Mouse (Mus musculus) limb, embryonic 10.5 days (tissue): ENCODE measurements around the gene Erp27. TPM values are rescaled to one million over a fixed set of nuclear protein-coding genes. Genes with fewer than 3 reads are reported as not detected.
"Not testable (repeated sequence)": the region's sequence is repeated elsewhere in the genome, so short reads cannot be mapped to it uniquely, and the experiment has no call there.

Experiments
- DNase-seq: peaks from one replicate; pipeline ENCODE4 v3.0.0-alpha.2; 2017; ENCODE audit warnings: low spot score
- H3K27ac ChIP-seq: fragments of 300-500 bp; sonication (generic); 2 replicates; pipeline ENCODE4 v1.5.1; 2016; ENCODE audit warnings: mild to moderate bottlenecking
- H3K27me3 ChIP-seq: fragments of 300-500 bp; sonication (generic); 2 replicates; pipeline ENCODE4 v1.6.1; 2016; ENCODE audit warnings: low read depth, mild to moderate bottlenecking; ENCODE audit not compliant: poor library complexity, severe bottlenecking
- H3K36me3 ChIP-seq: fragments of 300-500 bp; sonication (generic); 2 replicates; pipeline ENCODE4 v1.6.1; 2016; ENCODE audit warnings: mild to moderate bottlenecking, moderate library complexity
- H3K4me1 ChIP-seq: fragments of 300-500 bp; sonication (generic); 2 replicates; pipeline ENCODE4 v1.6.1; 2016
- H3K4me3 ChIP-seq: fragments of 300-500 bp; sonication (generic); 2 replicates; pipeline ENCODE4 v1.5.1; 2016; ENCODE audit warnings: mild to moderate bottlenecking, moderate library complexity
- H3K9me3 ChIP-seq: fragments of 300-500 bp; sonication (generic); replicated peaks from 2 replicates; pipeline ENCODE4 v1.6.1; 2016; ENCODE audit warnings: mild to moderate bottlenecking
- WGBS: fragments of 180-500 bp; shearing (Covaris S2); methylation state at CpG from one replicate; pipeline ENCODE4 v1.1.7; 2016; 5-methylcytosine and 5-hydroxymethylcytosine counted together
- polyA plus RNA-seq: library from polyadenylated mRNA; unstranded; fragments of >200 nt; fragmentation: Nextera tagmentation; extraction: Ambion mirVana; gene quantifications from 2 replicates; pipeline ENCODE4 v1.2.1, GENCODE M21; 2016

Gene Erp27
- polyA plus RNA-seq: 0.15 TPM in 1 of 2 replicates, not detected in the other

DNA sequence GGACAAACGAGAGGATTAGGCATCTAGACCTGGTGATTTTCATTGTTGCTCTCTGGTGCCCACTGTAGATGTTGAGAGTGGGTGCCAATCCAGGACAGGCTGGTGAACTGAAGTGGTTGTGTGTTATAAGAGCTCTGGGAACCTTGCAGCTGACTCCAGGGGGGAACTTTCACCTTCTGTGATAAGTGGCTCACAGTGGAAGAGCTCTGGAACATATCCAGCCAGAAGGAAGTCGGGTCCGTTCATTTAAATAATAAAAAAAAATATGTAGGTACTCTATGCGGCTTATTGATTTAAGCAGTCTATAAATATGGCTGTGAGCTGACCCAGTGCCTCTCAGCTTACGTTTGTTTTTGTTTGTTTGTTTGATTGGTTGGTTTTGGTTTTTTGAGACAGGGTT lies at the start of gene Erp27:
Erp27 (minus strand) TSS at position 101 of the 400 bp plus-strand sequence.
- H3K27me3 ChIP-seq: no peaks in the 10 kb centered on the region
- H3K4me1 ChIP-seq: peaks cover 19% of the 10 kb centered on the region
- no peaks in the 10 kb centered on the region for H3K36me3 ChIP-seq
- no peak for DNase-seq
- 0 out of 2 replicates have a peak within 1 kb of the TSS, but pooled peaks have one; percentile 46 for H3K27ac ChIP-seq
- no peaks in the 10 kb centered on the region for H3K9me3 ChIP-seq
- H3K4me3 ChIP-seq: no peak within 1 kb of the TSS
- 91% methylated on average over 5 of the region's 5 CpGs for WGBS

DNA sequence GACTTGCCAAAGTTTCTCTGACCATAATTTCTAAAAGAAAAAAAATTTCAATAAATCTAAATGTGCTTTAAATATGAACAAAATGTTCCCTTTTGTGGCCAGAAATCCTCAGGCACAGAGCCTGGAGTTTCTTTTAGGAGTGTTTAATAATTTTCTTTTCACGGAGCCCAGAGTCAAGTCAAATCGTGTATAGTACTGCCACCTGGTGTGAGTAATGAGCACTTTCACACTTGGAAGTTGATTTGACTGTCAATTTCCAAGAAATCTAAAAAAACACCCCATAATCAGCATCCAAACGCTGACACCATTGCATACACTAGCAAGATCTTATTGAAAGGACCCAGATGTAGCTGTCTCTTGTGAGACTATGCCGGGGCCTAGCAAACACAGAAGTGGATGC lies 46.9 kb upstream of the Erp27 start:
- not testable (repeated sequence) for H3K4me1 ChIP-seq, DNase-seq, H3K9me3 ChIP-seq, H3K27me3 ChIP-seq, H3K4me3 ChIP-seq, H3K27ac ChIP-seq, H3K36me3 ChIP-seq
- 59% methylated on average over 4 of the region's 4 CpGs for WGBS

DNA sequence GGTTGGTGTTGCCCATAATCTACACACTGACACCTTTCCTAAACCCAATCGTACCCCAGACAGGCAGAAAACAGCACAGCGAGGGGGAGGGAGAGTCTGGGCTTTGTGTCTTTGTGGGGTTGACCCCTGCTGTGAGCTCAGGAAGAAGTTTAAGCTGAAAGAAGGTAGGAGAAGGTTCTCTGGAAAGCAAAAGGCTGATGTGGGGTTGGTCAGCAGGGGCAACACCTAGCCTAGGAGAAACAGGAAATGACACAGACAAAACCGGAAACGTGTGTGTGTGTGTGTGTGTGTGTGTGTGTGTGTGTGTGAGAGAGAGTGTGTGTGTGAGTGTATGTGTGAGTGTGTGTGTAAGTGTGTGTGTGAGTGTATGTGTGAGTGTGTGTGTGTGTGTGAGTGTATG lies 45.5 kb upstream of the Erp27 start:
- DNase-seq: no peak
- no peaks in the 10 kb centered on the region for H3K9me3 ChIP-seq
- 77% methylated on average over 4 of the region's 4 CpGs for WGBS
- no peaks in the 10 kb centered on the region for H3K36me3 ChIP-seq
- no peaks in the 10 kb centered on the region for H3K27me3 ChIP-seq
- peaks cover 5% of the 10 kb centered on the region for H3K4me1 ChIP-seq
- H3K27ac ChIP-seq: peak overlapping the region; percentile 50; the same call in 1 of the 2 replicates
- no peak overlapping the region for H3K4me3 ChIP-seq

DNA sequence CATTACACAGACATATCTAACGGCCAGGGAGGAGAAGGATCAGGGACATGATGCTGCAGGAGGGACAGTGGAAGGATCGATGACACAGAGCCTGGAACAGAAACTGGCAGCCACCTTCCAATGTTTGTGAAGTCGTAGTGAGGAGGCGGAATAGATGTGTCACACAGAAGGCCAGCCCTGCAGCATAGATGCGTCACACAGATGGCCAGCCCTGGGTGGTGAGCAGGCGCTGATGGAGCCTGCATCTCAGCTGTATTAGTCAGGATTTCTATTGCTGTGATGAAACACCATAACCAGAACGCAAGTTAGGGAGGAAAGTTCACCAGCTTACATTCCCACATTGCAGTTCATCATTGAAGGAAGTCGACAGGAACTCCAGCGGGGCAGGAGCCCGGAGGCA lies 43.9 kb upstream of the Erp27 start:
- DNase-seq: no peak
- Histone ChIP-seq H3K27ac (no peak overlapping the region), H3K36me3 (no peaks in the 10 kb centered on the region), H3K9me3 (no peaks in the 10 kb centered on the region), H3K4me3 (no peak overlapping the region), H3K27me3 (no peaks in the 10 kb centered on the region), H3K4me1 (peaks cover 5% of the 10 kb centered on the region)
- WGBS: 83% methylated on average over 10 of the region's 10 CpGs

DNA sequence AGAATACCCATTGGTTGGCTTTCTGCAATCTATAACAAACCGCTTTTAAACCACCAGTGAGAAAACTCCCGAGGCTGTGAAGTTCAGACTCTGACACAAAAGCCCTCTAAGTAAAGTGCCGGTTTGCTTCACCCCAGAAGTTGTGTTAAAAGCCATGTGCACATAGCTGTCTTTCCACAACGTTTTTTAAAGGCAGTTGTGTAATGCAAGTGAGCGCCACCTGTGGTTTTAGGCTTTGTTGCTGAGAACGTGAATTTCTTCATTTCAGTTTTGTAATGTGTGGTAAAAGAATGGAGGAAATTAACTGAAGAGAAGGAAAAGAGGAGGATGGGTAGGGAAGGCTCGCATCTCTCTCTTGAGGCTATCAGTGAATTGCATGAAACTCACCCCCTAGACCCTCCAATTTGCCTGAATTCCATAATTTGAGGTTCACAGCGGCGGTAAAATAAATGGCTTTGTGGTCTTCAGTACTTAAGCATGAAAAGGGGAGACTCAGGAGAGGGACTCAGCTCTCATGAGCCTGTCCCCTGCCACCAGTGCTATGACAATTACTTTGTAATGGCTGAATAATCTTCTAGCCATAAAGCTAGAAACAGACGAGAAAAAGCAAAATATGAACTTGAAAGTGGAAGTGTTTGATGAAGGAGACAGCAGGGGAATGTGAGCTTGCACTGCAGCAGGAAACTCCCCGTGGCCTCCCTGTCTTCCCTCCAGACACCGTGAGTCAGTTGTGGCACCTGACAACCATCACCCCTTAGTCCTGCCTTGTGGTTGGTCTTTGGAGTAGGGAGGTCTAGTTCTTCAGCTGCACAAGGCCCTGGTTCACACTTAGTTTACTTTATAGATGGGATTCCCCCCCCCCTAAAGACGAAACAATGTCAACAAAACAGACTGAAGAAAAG lies 42.9 kb upstream of the Erp27 start:
- H3K9me3 ChIP-seq: no peaks in the 10 kb centered on the region
- H3K4me1 ChIP-seq: peaks cover 5% of the 10 kb centered on the region
- no peaks in the 10 kb centered on the region for H3K27me3 ChIP-seq
- WGBS: 79% methylated on average over 13 of the region's 13 CpGs
- H3K4me3 ChIP-seq: no peak overlapping the region
- no peak for DNase-seq
- H3K36me3 ChIP-seq: no peaks in the 10 kb centered on the region
- H3K27ac ChIP-seq: no peak overlapping the region

DNA sequence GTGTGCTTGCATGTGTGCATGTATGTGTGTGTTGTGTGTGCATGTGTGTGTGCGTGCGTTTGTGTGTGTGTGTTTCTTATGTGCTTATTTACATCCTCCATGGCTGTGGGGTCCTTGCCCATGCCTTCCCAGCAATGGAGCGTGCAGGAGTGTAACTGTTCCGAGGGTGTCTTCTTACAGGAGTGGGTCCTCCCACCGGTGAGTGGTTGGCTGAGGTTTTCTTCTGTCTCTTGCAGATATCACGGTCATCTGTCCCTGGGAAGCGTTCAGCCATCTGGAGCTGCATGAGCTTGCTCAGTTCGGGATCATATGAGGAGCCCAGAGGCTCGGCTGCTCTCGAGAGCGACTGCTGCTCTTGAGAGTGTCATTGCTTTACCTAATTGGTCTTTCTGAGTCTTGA lies 41.0 kb upstream of the Erp27 start:
- Histone ChIP-seq H3K27me3 (no peaks in the 10 kb centered on the region), H3K4me3 (no peak overlapping the region), H3K4me1 (peaks cover 5% of the 10 kb centered on the region), H3K36me3 (no peaks in the 10 kb centered on the region), H3K27ac (no peak overlapping the region), H3K9me3 (no peaks in the 10 kb centered on the region)
- DNase-seq: no peak
- 82% methylated on average over 11 of the region's 11 CpGs for WGBS

DNA sequence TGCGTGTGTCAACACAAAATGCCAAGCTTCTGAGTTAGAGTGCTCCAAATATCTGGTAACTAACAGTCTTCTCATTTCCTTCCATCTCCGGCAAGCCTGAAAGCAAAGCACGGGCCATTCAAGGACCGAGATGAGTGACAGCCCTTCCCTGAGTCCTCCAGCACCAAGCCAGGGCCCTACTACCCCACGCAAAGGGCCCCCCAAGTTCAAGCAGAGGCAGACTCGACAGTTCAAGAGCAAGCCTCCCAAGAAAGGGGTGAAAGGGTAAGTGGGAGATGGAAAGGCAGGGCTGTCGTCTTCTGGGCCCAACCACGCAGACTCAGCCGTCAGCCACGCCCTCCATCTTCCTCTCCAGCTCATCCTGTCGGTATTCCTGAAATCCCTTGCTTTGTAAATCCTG lies 37.2 kb upstream of the Erp27 start:
- H3K27ac ChIP-seq: no peak overlapping the region
- 66% methylated on average over 11 of the region's 11 CpGs for WGBS
- no peak overlapping the region for H3K4me3 ChIP-seq
- H3K27me3 ChIP-seq: no peaks in the 10 kb centered on the region
- no peak for DNase-seq
- H3K4me1 ChIP-seq: peaks cover 4% of the 10 kb centered on the region; the same call in 1 of the 2 replicates
- no peaks in the 10 kb centered on the region for H3K36me3 ChIP-seq
- no peaks in the 10 kb centered on the region for H3K9me3 ChIP-seq

DNA sequence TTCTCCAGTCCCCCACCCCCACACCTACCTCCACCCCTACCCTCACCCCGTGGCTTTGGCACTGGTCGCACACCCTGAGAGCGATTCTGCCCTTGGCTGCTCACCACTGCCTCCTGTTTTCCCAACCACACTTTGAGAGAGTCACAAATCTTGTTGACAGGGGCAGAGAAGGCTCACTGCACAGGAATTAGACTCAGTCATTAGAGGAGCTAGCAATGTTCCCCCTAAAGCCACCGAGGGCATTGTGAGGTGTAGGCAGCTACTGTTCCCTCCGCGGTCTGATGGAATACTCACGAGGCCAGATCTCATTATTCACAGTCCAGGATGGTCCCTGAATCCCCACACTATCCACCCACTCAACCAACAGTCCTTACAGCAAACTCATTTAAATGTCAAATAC lies 35.1 kb upstream of the Erp27 start:
- no peaks in the 10 kb centered on the region for H3K9me3 ChIP-seq
- H3K27me3 ChIP-seq: no peaks in the 10 kb centered on the region
- WGBS: 63% methylated on average over 7 of the region's 7 CpGs
- no peak overlapping the region for H3K4me3 ChIP-seq
- peaks cover 4% of the 10 kb centered on the region; the same call in 1 of the 2 replicates for H3K4me1 ChIP-seq
- no peaks in the 10 kb centered on the region for H3K36me3 ChIP-seq
- H3K27ac ChIP-seq: no peak overlapping the region
- no peak for DNase-seq

DNA sequence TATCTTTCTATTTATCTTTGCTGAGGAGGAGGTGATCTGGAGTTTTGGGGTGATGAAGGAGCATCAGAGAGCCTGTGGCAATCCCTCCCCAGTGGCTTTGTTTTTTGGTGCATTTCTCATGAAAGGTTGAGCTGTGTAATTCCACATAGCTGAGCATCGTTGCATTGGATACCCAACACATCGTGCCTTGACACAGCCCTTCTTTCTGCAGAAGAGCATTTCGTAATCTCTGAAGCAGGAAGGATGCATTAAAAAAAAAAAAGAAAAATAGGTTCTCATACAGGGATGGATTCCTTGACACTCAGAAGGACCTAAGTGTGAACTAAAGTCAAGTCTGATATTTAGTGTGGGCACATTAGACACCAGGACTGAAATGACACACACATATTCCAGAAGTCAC lies 33.3 kb upstream of the Erp27 start:
- H3K4me3 ChIP-seq: no peak overlapping the region
- no peak for DNase-seq
- peaks cover 4% of the 10 kb centered on the region; the same call in 1 of the 2 replicates for H3K4me1 ChIP-seq
- no peaks in the 10 kb centered on the region for H3K27me3 ChIP-seq
- H3K36me3 ChIP-seq: no peaks in the 10 kb centered on the region
- WGBS: 94% methylated on average over 3 of the region's 3 CpGs
- no peak overlapping the region for H3K27ac ChIP-seq
- H3K9me3 ChIP-seq: no peaks in the 10 kb centered on the region

DNA sequence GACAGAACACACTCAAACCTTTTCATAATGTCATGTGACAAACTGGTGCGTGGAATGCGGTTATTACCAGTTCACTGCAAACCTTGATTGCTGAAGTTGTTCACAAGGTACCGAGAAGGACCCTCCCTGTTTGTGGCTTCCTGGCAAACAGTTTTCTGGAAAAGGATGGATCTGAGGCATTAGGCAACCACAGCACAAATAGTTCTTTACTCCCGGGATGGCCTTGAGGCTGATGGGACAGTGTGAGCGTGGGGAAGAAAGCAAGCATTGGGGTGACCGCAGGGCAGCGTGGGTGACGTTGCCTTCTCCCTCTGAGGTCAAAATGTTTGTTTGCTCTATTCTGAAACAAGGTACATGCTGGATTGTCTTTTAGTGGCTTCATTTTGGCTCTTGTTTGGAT lies 32.7 kb upstream of the Erp27 start:
- H3K4me1 ChIP-seq: peaks cover 4% of the 10 kb centered on the region; the same call in 1 of the 2 replicates
- 89% methylated on average over 8 of the region's 8 CpGs for WGBS
- H3K27me3 ChIP-seq: no peaks in the 10 kb centered on the region
- H3K9me3 ChIP-seq: no peaks in the 10 kb centered on the region
- no peak for DNase-seq
- no peak overlapping the region for H3K4me3 ChIP-seq
- H3K36me3 ChIP-seq: no peaks in the 10 kb centered on the region
- no peak overlapping the region for H3K27ac ChIP-seq

DNA sequence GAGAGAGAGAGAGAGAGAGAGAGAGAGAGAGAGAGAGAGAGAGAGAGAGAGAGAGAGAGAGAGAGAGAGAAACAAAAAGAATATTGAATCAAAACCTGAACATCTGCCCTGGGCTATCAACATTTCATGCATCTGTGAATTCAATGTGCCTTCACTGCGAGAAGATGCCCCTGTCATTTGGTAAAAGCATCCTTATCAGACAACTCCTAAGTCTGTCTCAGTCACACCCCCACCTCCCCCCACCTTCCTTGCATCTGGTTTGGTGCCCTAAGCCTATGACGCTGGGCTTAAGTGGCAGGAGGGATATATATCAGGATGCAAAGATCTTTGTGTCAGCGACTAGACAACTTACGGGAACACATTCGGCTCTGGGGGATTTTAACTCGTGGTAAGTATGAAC lies 32.2 kb upstream of the Erp27 start:
- H3K4me1 ChIP-seq: peaks cover 4% of the 10 kb centered on the region; the same call in 1 of the 2 replicates
- no peak for DNase-seq
- H3K9me3 ChIP-seq: no peaks in the 10 kb centered on the region
- H3K27me3 ChIP-seq: no peaks in the 10 kb centered on the region
- H3K27ac ChIP-seq: no peak overlapping the region
- H3K4me3 ChIP-seq: no peak overlapping the region
- WGBS: 85% methylated on average over 6 of the region's 6 CpGs
- H3K36me3 ChIP-seq: no peaks in the 10 kb centered on the region

DNA sequence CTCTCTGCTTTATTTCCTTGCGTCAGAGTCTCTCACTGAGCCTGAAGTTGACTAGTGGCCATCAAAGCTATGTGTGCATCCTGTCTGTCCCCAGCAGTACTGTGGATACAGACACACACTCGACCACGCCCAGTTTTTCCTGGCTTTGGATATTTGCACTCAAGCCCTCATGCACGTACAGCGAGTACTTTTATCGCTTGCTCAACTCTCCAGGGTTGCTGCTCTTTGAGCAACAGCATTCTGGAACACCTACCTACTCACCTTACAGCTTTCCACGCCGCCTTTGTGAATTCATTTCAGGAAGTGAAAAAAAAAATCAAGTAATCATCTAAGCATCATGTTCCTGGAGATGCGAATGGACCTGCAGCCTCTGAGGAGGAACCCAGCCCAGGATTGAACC lies 30.9 kb upstream of the Erp27 start:
- Histone ChIP-seq H3K9me3 (no peaks in the 10 kb centered on the region), H3K4me3 (no peak overlapping the region), H3K4me1 (peaks cover 4% of the 10 kb centered on the region; the same call in 1 of the 2 replicates), H3K27me3 (no peaks in the 10 kb centered on the region), H3K27ac (no peak overlapping the region), H3K36me3 (no peaks in the 10 kb centered on the region)
- 94% methylated on average over 9 of the region's 9 CpGs for WGBS
- no peak for DNase-seq

DNA sequence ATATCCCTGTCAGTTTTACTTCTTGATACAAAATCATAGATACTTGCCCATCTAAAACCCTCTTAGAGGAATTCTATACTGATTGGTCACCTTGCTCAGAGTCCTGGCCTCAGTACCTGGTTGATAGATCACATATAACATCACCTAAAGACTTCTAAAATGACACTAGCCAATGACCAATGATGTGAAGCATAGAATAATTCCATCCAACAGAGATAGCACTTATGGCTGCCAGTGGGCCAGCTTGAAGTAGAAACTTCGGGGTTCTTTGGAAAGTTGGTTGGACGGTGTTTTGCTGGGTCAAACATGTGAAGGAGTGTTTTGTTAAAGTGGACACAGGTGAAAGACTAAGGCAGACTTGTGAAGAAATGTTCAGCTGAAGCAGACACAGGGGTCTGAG lies 28.2 kb upstream of the Erp27 start:
- Histone ChIP-seq H3K27ac (no peak overlapping the region), H3K9me3 (no peaks in the 10 kb centered on the region), H3K36me3 (no peaks in the 10 kb centered on the region), H3K4me3 (no peak overlapping the region), H3K27me3 (no peaks in the 10 kb centered on the region), H3K4me1 (peaks cover 12% of the 10 kb centered on the region)
- no peak for DNase-seq
- WGBS: 93% methylated on average over 2 of the region's 2 CpGs
